ENCODE assay signal across 7 mouse cellular contexts in the genomic region with DNA sequence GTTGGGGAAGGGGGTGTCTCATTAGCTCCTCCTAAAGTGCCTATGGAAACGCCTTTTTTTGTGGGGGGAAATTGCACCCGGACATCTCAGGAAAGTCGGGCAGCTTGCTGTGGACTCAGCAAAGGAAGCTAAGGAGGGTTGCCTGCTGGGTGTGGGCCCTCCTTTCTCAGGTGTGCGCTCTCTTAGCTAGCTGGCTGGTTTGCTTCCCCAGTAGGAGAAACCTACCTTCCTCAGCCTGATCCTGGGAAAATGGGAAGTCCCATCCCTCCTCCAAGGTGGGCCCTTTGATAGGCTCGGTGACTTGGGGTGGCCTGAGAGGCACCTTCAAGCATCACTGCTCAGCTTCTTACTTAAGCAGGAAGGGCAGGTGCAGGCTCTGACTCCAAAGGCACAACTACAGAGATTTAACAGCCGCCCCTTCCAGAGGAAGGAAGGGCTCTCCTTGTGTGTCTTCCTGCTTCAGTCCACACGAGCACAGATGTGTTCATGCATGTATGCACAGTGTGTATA. TPM values are rescaled to one million over a fixed set of nuclear protein-coding genes. Genes with fewer than 3 reads are reported as not detected.
DNase-seq lines count a peak whose midpoint lies in the region; ATAC-seq and TF ChIP-seq lines count a peak whose summit lies in the region.

No protein-coding gene starts in this region.

- no peak for TF ChIP-seq POLR2A in limb, embryonic 14.5 days (IDR thresholded peaks at IDR 0.05; ENCODE audit: borderline replicate concordance, extremely low read depth, insufficient read depth, insufficient read length)

- peak overlapping the region; percentile 89 for H3K27ac ChIP-seq in hindbrain, embryonic 10.5 days
- no peak overlapping the region for H3K27ac ChIP-seq in limb, embryonic 14.5 days (replicated peaks; ENCODE audit: low read depth, low read length)
- H3K27ac ChIP-seq in stomach, postnatal 0 days (replicated peaks), result no peak overlapping the region

- TF ChIP-seq CTCF in stomach, postnatal 0 days (IDR thresholded peaks at IDR 0.05; ENCODE audit: low read depth), result no peak

- H3K4me3 ChIP-seq in hindbrain, embryonic 10.5 days, result peak overlapping the region; percentile 78
- peak overlapping the region; percentile 75 for H3K4me3 ChIP-seq in limb, embryonic 14.5 days (replicated peaks; ENCODE audit: low read length)
- H3K4me3 ChIP-seq in stomach, postnatal 0 days (ENCODE audit: low read depth, low read length), result peak overlapping the region; percentile 68

- DNase-seq in retina, postnatal 1 day, result peak; percentile 16
- no peak for DNase-seq in retina, embryonic 14.5 days (ENCODE audit: low spot score)
- no peak for DNase-seq in hindbrain, embryonic 10.5 days (ENCODE audit: low spot score)
- DNase-seq in limb, embryonic 14.5 days (ENCODE audit: low spot score), result no peak
- DNase-seq in stomach, postnatal 0 days (ENCODE audit: low spot score), result peak; percentile 20
- no peak for DNase-seq in gastrocnemius, postnatal 25 days
- DNase-seq in left cerebral cortex, postnatal 25 days (ENCODE audit: low spot score in 2 of 2), result no peak

- H3K27me3 ChIP-seq in hindbrain, embryonic 10.5 days (ENCODE audit: insufficient read depth, poor library complexity, severe bottlenecking), result peaks cover 59% of the 10 kb centered on the region
- H3K27me3 ChIP-seq in limb, embryonic 14.5 days (ENCODE audit: control insufficient read depth, insufficient read depth, low read length), result no peaks in the 10 kb centered on the region
- no peaks in the 10 kb centered on the region for H3K27me3 ChIP-seq in stomach, postnatal 0 days (ENCODE audit: control insufficient read depth, insufficient read depth, low read length)

- TF ChIP-seq EP300 in stomach, postnatal 0 days (optimal IDR thresholded peaks at IDR 0.05), result no peak

- peak overlapping the region; percentile 58 for H3K4me2 ChIP-seq in limb, embryonic 14.5 days (replicated peaks; ENCODE audit: low read depth, low read length, severe bottlenecking)
- peak overlapping the region; percentile 93 for H3K4me2 ChIP-seq in stomach, postnatal 0 days (replicated peaks; ENCODE audit: low read depth)

- no peaks in the 10 kb centered on the region for H3K9me3 ChIP-seq in hindbrain, embryonic 10.5 days
- no peaks in the 10 kb centered on the region for H3K9me3 ChIP-seq in limb, embryonic 14.5 days (ENCODE audit: control insufficient read depth, low read length)
- H3K9me3 ChIP-seq in stomach, postnatal 0 days (ENCODE audit: control insufficient read depth, low read length), result no peaks in the 10 kb centered on the region

- peak overlapping the region; percentile 74 for H3K9ac ChIP-seq in limb, embryonic 14.5 days (ENCODE audit: low read depth, low read length, severe bottlenecking)
- peak overlapping the region; percentile 75 for H3K9ac ChIP-seq in stomach, postnatal 0 days (ENCODE audit: low read length)

- no peak for ATAC-seq in limb, embryonic 14.5 days (ENCODE audit: low FRiP score, low read depth)
- no peak for ATAC-seq in stomach, postnatal 0 days (ENCODE audit: low FRiP score, low TSS enrichment)

- H3K36me3 ChIP-seq in hindbrain, embryonic 10.5 days, result no peaks in the 10 kb centered on the region
- H3K36me3 ChIP-seq in limb, embryonic 14.5 days (ENCODE audit: control insufficient read depth, insufficient read depth, low read length), result no peaks in the 10 kb centered on the region
- no peaks in the 10 kb centered on the region for H3K36me3 ChIP-seq in stomach, postnatal 0 days (ENCODE audit: control insufficient read depth, insufficient read depth, low read length)

- intact Hi-C loops in left cerebral cortex, postnatal 25 days (cut with DNase I), result no loop called here

- H3K4me1 ChIP-seq in hindbrain, embryonic 10.5 days (replicated peaks), result peaks cover 54% of the 10 kb centered on the region
- peaks cover 29% of the 10 kb centered on the region for H3K4me1 ChIP-seq in limb, embryonic 14.5 days (ENCODE audit: control insufficient read depth, insufficient read depth, low read length)
- peaks cover 13% of the 10 kb centered on the region for H3K4me1 ChIP-seq in stomach, postnatal 0 days (replicated peaks; ENCODE audit: control insufficient read depth, insufficient read depth)

- WGBS in hindbrain, embryonic 10.5 days, result 17% methylated on average over 7 of the region's 7 CpGs
- WGBS in limb, embryonic 14.5 days, result 11% methylated on average over 7 of the region's 7 CpGs
- 18% methylated on average over 7 of the region's 7 CpGs for WGBS in stomach, postnatal 0 days

RNA-seq across cellular contexts. Expression of gene Pde9a, which starts 0.8 kb away (rescaled TPM):
- 12.4 and 19.9 TPM in 2 replicates for polyA plus RNA-seq in hindbrain, embryonic 10.5 days (2016; fragmentation: Nextera tagmentation; extraction: Ambion mirVana)
- polyA plus RNA-seq in limb, embryonic 14.5 days (2012; rRNA removed), result 47.3 and 77.7 TPM in 2 replicates
- polyA plus RNA-seq in limb, embryonic 14.5 days (2014; fragmentation: Nextera tagmentation; extraction: Ambion mirVana), result 27.2 and 33.5 TPM in 2 replicates
- polyA plus RNA-seq in stomach, postnatal 0 days (2015; fragmentation: Nextera tagmentation; extraction: Ambion mirVana), result 11.6 and 12.1 TPM in 2 replicates
- total RNA-seq in gastrocnemius, postnatal 25 days (2021), result 1 to 10 TPM; 2.4 to 2.8 TPM
- 10 to 100 TPM; 23.5 to 24.8 TPM for total RNA-seq in left cerebral cortex, postnatal 25 days (2021)

Comparison
In these comparisons a context has a peak if more than half of its experiments do, and no peak if none do; other contexts are left out.
1. DNase-seq: peak in retina, postnatal 1 day (single experiment) and stomach, postnatal 0 days (single experiment); none in retina, embryonic 14.5 days (single experiment), hindbrain, embryonic 10.5 days (single experiment), limb, embryonic 14.5 days (single experiment), gastrocnemius, postnatal 25 days (single experiment) and left cerebral cortex, postnatal 25 days (0 of 2).
2. Peak in every context shown above with its lines, with median percentiles within 50 percentile points of each other: H3K4me3 ChIP-seq.